Mouse (Mus musculus) CH12.LX (cell line): ENCODE data around the gene Cxcl1. TPM values are rescaled to one million over a fixed set of nuclear protein-coding genes. Genes with fewer than 3 reads are reported as not detected.

Experiments
- DNase-seq: peaks from one replicate; pipeline ENCODE4 v3.0.0-alpha.2; 2013; ENCODE audit errors: extremely low read depth
- H3K27ac ChIP-seq: 2 replicates; pipeline ENCODE4 v1.5.1; 2012; ENCODE audit warnings: low read depth, mild to moderate bottlenecking, control low read depth, moderate library complexity; ENCODE audit not compliant: insufficient read depth
- H3K27me3 ChIP-seq: replicated peaks from 2 replicates; pipeline ENCODE3; 2012; ENCODE audit warnings: inconsistent platforms
- H3K36me3 ChIP-seq, 2 experiments: replicated peaks in 1 of 2; 2 replicates each; pipeline versions ENCODE3 to v1.6.1; 2012; ENCODE audit warnings: inconsistent platforms in 1 of 2, low read length in 1 of 2, mild to moderate bottlenecking in 1 of 2, mixed read lengths in 1 of 2, moderate library complexity in 1 of 2; ENCODE audit not compliant: control insufficient read depth in 1 of 2, insufficient read depth in 1 of 2
- H3K4me1 ChIP-seq, 2 experiments: 2 replicates each; pipeline ENCODE4 v1.6.1; 2012; ENCODE audit warnings: inconsistent platforms in 1 of 2, moderate library complexity in 1 of 2; ENCODE audit not compliant: insufficient read depth in 2 of 2, control insufficient read depth in 1 of 2
- H3K4me2 ChIP-seq: 2 replicates; pipeline ENCODE4 v1.6.1; 2012; ENCODE audit warnings: low read depth, mild to moderate bottlenecking, control low read depth; ENCODE audit not compliant: poor library complexity, insufficient read depth, severe bottlenecking
- H3K4me3 ChIP-seq, 3 experiments: fragments of 150-350 bp in 1 of 3; sonication (generic) in 1 of 3; replicated peaks in 1 of 3; 2 replicates each; pipeline versions ENCODE3 to v1.5.1; 2011 to 2012; ENCODE audit warnings: low read depth in 2 of 3, low read length in 2 of 3, mild to moderate bottlenecking in 2 of 3, moderate library complexity in 2 of 3, control low read depth in 1 of 3, improper control_type of control experiment in 1 of 3, inconsistent platforms in 1 of 3, mixed read lengths in 1 of 3; ENCODE audit not compliant: poor library complexity in 1 of 3
- H3K79me2 ChIP-seq: replicated peaks from 2 replicates; pipeline ENCODE4 v1.6.1; 2012; ENCODE audit warnings: mild to moderate bottlenecking, moderate library complexity; ENCODE audit not compliant: control insufficient read depth, poor library complexity, insufficient read depth, severe bottlenecking; ENCODE audit errors: extremely low read depth
- H3K9ac ChIP-seq: 2 replicates; pipeline ENCODE4 v1.6.1; 2012; ENCODE audit warnings: low read depth, mild to moderate bottlenecking, control low read depth, moderate library complexity; ENCODE audit not compliant: insufficient read depth
- H3K9me3 ChIP-seq: replicated peaks from 2 replicates; pipeline ENCODE3; 2012; ENCODE audit warnings: low read length, inconsistent platforms, mixed read lengths
- BHLHE40 ChIP-seq: IDR thresholded peaks from 2 replicates; pipeline ENCODE4 v1.6.1; 2011; ENCODE audit warnings: mild to moderate bottlenecking, low read depth, low read length, improper control_type of control experiment
- CTCF ChIP-seq, 2 experiments: IDR thresholded peaks in 1 of 2; conservative IDR thresholded peaks in 1 of 2; 2 replicates each; pipeline ENCODE4 v1.5.1; 2011 to 2012; ENCODE audit warnings: low read depth in 2 of 2, low read length in 2 of 2, improper control_type of control experiment in 1 of 2, inconsistent platforms in 1 of 2, mild to moderate bottlenecking in 1 of 2, moderate library complexity in 1 of 2
- EP300 ChIP-seq: IDR thresholded peaks from 2 replicates; pipeline ENCODE4 v1.6.1; 2011; ENCODE audit warnings: low read length, improper control_type of control experiment
- IRF4 ChIP-seq: IDR thresholded peaks from 2 replicates; pipeline ENCODE4 v1.6.1; 2014; ENCODE audit warnings: low read depth, mild to moderate bottlenecking, inconsistent platforms, low read length, improper control_type of control experiment
- JUN ChIP-seq: IDR thresholded peaks from 2 replicates; pipeline ENCODE4 v1.6.1; 2011; ENCODE audit warnings: low read depth, mild to moderate bottlenecking, low read length, improper control_type of control experiment, moderate library complexity; ENCODE audit not compliant: insufficient read depth
- JUND ChIP-seq: conservative IDR thresholded peaks from 2 replicates; pipeline ENCODE4 v1.6.1; 2011; ENCODE audit warnings: low read depth, low read length, improper control_type of control experiment
- MAX ChIP-seq: IDR thresholded peaks from 2 replicates; pipeline ENCODE4 v1.6.1; 2011; ENCODE audit warnings: low read length, improper control_type of control experiment
- MAZ ChIP-seq: IDR thresholded peaks from 2 replicates; pipeline ENCODE4 v1.6.1; 2012; ENCODE audit warnings: low read depth, mild to moderate bottlenecking, inconsistent platforms, low read length, improper control_type of control experiment, moderate library complexity
- MYC ChIP-seq: IDR thresholded peaks from 2 replicates; pipeline ENCODE4 v1.6.1; 2011; ENCODE audit warnings: low read depth, mild to moderate bottlenecking, improper control_type of control experiment, low read length
- NELFE ChIP-seq: IDR thresholded peaks from 2 replicates; pipeline ENCODE4 v1.6.1; 2011; ENCODE audit warnings: low read depth, low read length, improper control_type of control experiment
- PAX5 ChIP-seq: IDR thresholded peaks from 2 replicates; pipeline ENCODE4 v1.6.1; 2012; ENCODE audit warnings: low read length, inconsistent platforms, mixed read lengths
- POLR2AphosphoS2 ChIP-seq: IDR thresholded peaks from 2 replicates; pipeline ENCODE4 v1.6.1; 2011; ENCODE audit warnings: low read depth, low read length, improper control_type of control experiment
- RAD21 ChIP-seq: IDR thresholded peaks from 2 replicates; pipeline ENCODE4 v1.6.1; 2011; ENCODE audit warnings: low read depth, mild to moderate bottlenecking, low read length, improper control_type of control experiment, moderate library complexity
- TCF12 ChIP-seq: IDR thresholded peaks from 2 replicates; pipeline ENCODE4 v1.6.1; 2014; ENCODE audit warnings: low read depth, mild to moderate bottlenecking, inconsistent platforms, low read length, improper control_type of control experiment
- ZKSCAN1 ChIP-seq: IDR thresholded peaks from 2 replicates; pipeline ENCODE4 v1.6.1; 2012; ENCODE audit warnings: low read depth, inconsistent platforms, low read length, improper control_type of control experiment, borderline replicate concordance
- ZNF384 ChIP-seq: IDR thresholded peaks from 2 replicates; pipeline ENCODE4 v1.6.1; 2012; ENCODE audit warnings: low read depth, low read length, improper control_type of control experiment, inconsistent platforms
- dilution Hi-C: fragments of 300-500 bp; cut with MboI; formaldehyde crosslinking; loops from 2 replicates; pipeline ENCODE4 v1.14.3; 2020; ENCODE audit warnings: low sequenced_read_pairs; ENCODE audit not compliant: extremely low pct_unique_long_range_greater_than_20kb, extremely low pct_ligation_motif_present
- in situ Hi-C: fragments of 300-500 bp; cut with MboI; formaldehyde crosslinking; loops from 3 replicates; pipeline ENCODE4 v1.14.3; 2019; ENCODE audit warnings: low sequenced_read_pairs, low pct_ligation_motif_present, low pct_unique_long_range_greater_than_20kb, mixed read lengths
- polyA plus RNA-seq: library from polyadenylated mRNA; unstranded; fragments of >175 nt; gene quantifications from 2 replicates; pipeline ENCODE4 v1.2.1, GENCODE M21; 2012; ENCODE audit warnings: low read depth; ENCODE audit not compliant: insufficient read length
- total RNA-seq, 2 experiments: library from RNA; depleted of rRNA; stranded (reverse); fragments of 300-350 nt in 1 of 2; fragments of >200 nt in 1 of 2; gene quantifications; 2 replicates each; pipeline ENCODE4 v1.2.3; 2012 to 2014

The Cxcl1 gene
- total and polyA plus RNA-seq, 3 experiments, result not detected

DNA sequence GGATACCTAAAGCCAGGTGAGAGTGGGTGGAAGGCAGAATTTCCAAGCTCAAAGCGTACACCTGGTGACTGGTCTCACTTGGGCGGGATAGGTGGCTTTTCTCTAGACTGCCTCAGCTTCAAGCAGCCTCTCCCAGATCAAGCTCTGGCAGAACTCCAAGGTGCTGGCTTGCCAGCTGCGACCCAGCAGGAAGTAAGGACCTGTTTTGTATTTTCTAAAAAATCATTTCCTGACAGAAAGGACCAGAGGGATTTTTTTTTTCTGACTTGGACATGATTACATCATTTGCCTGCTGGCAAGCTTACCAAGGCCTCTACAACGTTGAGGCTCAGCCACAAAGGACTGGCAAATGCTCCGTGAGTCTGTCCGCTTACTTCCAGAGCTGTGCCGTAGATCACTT, 9.1 kb downstream of the Cxcl1 start:
- no peak overlapping the region for H3K4me2 ChIP-seq
- in situ Hi-C loops (loop anchor here (10.0 kb wide), 1 partner anchor 245 kb away; no protein-coding TSS in a partner anchor), dilution Hi-C loops (no loop called here)
- no peak overlapping the region for H3K27ac ChIP-seq
- H3K79me2 ChIP-seq, result no peaks in the 10 kb centered on the region
- peaks cover 5 to 31% of the 10 kb centered on the region in 2 experiments; a peak in 2 of 4 replicates for H3K4me1 ChIP-seq
- TF ChIP-seq ZNF384, result 0 out of 2 replicates have a peak, but pooled peaks have one; percentile 12
- TF ChIP-seq JUND, result no peak
- no peak overlapping the region for H3K9ac ChIP-seq
- no peak overlapping the region for H3K4me3 ChIP-seq
- no peaks in the 10 kb centered on the region for H3K9me3 ChIP-seq
- H3K27me3 ChIP-seq, result no peaks in the 10 kb centered on the region
- H3K36me3 ChIP-seq, result no peaks in the 10 kb centered on the region
- no peak for DNase-seq

DNA sequence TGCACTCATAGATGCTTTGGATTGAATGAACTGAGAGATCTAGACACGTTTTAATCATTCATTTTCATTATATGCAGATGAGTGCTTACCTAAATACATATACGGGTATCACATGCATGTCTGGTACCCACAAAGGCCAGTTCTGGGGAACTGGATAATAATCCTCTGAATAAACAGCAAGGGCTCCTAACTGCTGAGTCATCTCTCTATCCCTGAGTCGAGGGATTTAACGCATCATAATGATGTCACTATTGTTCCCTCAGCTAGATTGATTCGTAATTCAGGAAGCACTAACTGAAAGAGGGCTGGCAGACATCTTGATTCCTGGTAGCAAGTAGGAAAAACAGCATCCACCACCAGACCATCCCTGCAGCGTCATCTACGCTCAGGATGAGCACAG, 9.6 kb downstream of the Cxcl1 start:
- Histone ChIP-seq H3K9me3 (no peaks in the 10 kb centered on the region), H3K36me3 (no peaks in the 10 kb centered on the region)
- in situ Hi-C loops, result loop anchor here (10.0 kb wide), 1 partner anchor 246 kb away; no protein-coding TSS in a partner anchor
- dilution Hi-C loops, result no loop called here
- DNase-seq, result no peak
- TF ChIP-seq MAZ (no peak), NELFE (no peak), ZKSCAN1 (no peak), BHLHE40 (no peak), MYC (no peak)
- TF ChIP-seq, all 38 proteins: peak for 0
- Histone ChIP-seq H3K9ac (no peak overlapping the region), H3K79me2 (no peaks in the 10 kb centered on the region), H3K27ac (no peak overlapping the region), H3K4me1 (peaks cover 5 to 31% of the 10 kb centered on the region in 2 experiments; a peak in 2 of 4 replicates), H3K4me2 (no peak overlapping the region), H3K27me3 (no peaks in the 10 kb centered on the region), H3K4me3 (no peak overlapping the region)

DNA sequence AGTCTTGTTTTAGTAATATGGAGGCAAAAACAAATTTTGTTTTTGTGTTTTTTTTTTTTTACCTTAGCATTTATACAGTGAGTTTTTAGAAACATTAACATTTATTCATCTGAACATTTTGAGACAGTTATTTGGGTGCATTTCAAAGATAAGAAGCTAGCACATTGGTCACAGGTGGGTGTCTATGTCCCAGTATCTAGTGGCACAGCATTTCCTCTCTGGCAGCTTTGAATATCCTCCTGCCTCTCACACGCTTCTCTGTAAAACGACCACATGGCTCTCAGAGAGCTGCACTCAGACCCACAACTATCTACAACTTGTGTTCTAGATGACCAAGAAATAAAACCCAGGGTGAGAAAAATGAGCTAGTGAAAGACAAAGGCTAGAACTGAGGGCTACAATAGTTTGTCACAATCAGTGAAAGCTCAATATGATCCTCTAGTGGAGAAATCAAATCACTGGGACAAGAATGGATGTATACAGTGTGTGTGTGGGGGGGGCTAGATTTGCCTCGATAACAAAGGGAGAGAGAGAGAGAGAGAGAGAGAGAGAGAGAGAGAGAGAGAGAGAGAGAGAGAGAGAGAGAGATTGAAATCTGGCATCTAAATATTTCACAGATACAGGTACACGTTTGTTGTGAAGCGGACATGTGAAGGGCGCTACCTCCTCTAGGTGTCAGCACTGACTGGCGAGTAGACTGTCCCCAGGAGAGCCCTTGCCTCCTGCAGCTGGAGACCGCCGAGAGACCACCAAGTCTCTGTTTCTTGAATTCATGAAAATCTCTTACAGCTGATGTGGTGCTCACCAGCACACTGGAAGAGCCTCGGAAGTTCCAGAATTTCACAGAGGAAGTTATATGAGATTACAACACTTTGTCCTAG, 11.6 kb downstream of the Cxcl1 start:
- dilution Hi-C loops, result no loop called here
- H3K9me3 ChIP-seq, result no peaks in the 10 kb centered on the region
- in situ Hi-C loops, result loop anchor here (10.0 kb wide), 1 partner anchor 248 kb away; no protein-coding TSS in a partner anchor

More for the DNA sequence above, 11.6 kb downstream of the Cxcl1 start:
- TF ChIP-seq EP300 (no peak), JUN (no peak), BHLHE40 (no peak), IRF4 (no peak), MYC (peak; percentile 47; the same call in 1 of the 2 replicates), TCF12 (no peak), MAX (0 out of 2 replicates have a peak, but pooled peaks have one; percentile 12), RAD21 (peak; percentile 25), PAX5 (no peak), CTCF (conservative IDR thresholded peaks at IDR 0.05 in 1 of 2, IDR thresholded peaks at IDR 0.05 in 1 of 2; ENCODE audit: low read depth in 2 of 2, low read length in 2 of 2) (peak in 1 of 2 experiments; percentile 61; a peak in 2 of 4 replicates), POLR2AphosphoS2 (no peak)
- peak; percentile 49 for DNase-seq
- Histone ChIP-seq H3K27me3 (no peaks in the 10 kb centered on the region), H3K4me1 (peaks cover 5 to 31% of the 10 kb centered on the region in 2 experiments; a peak in 2 of 4 replicates), H3K9ac (0 out of 2 replicates have a peak overlapping the region, but pooled peaks have one; percentile 11), H3K36me3 (no peaks in the 10 kb centered on the region), H3K4me3 (peak overlapping the region in 2 of 3 experiments; percentile 25 to 46), H3K4me2 (peak overlapping the region; percentile 96), H3K79me2 (no peaks in the 10 kb centered on the region), H3K27ac (no peak overlapping the region)
